Mouse (Mus musculus): ENCODE results near the gene Gprin1.

DNA sequence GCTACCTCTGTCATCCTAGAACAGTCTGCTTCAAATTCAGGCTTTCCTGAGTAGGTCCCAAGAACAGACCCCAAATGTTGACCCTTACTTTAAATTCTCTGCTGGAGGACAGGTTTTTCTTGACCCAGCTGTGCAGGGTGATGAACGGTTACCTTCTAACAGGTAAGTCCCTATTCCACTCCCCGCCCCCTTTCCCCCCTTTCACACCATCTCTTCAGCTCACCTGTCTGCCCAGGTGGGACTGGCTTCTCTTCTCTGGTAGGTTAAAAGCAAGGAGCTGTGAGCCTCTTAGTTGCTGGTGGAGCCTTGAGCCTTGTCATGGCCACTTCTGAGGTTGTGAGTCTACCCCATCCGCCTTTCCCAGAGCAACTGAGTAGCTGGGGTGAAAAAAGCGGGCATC is 34.0 kb upstream of the Gprin1 start, which contains the start of gene Eif4e1b:
- no peak for TF ChIP-seq TAL1 (IDR thresholded peaks at IDR 0.05; ENCODE audit: low read length)
- no peak for TF ChIP-seq GATA1 (IDR thresholded peaks at IDR 0.05; ENCODE audit: low read length)

Measured in erythroblast, embryonic 14.5 days (primary cell).